Mouse (Mus musculus): Measurements from ENCODE around the gene Zfp46.

GRCm38 (mm10) chr4:136317667-136318066, 33.2 kb downstream of the Zfp46 start:
- TF ChIP-seq POLR2A (IDR thresholded peaks at IDR 0.05; ENCODE audit: borderline replicate concordance, insufficient read depth, low read length) (no peak), CTCF (IDR thresholded peaks at IDR 0.05; ENCODE audit: borderline replicate concordance, insufficient read depth, low read depth, low read length) (no peak)

Data from cerebellum, adult 2 months (tissue).